Mouse (Mus musculus) megakaryocyte, embryonic 14.5 days (primary cell): ENCODE measurements around the gene Brsk1.

Source experiments
- FLI1 ChIP-seq: IDR thresholded peaks from 2 replicates; pipeline ENCODE4 v1.6.1; 2012; ENCODE audit warnings: low read length, inconsistent platforms, mixed read lengths
- GATA1 ChIP-seq: IDR thresholded peaks from 3 replicates; pipeline ENCODE4 v1.6.1; 2012; ENCODE audit warnings: mixed read lengths, low read length, inconsistent platforms, borderline replicate concordance

DNA sequence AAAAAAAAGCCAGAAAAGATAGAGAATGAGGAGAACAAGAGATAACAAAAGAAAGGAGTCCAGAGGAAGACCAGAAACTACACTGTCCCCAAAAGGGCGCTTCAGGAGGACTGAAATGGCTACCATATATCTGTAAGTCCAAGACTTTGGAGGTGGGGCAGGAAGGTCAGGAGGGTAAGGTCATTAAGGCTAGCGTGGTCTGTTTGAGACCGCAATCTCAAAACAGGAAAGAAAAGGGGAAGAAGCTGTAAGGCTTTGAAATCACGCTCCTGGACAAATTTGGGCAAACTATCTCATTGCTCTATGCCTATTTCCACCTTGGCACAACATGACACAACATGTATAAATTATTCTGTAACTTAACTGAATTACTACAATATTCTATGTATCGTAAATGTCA is 7.1 kb upstream of the Brsk1 start:
- TF ChIP-seq GATA1 (no peak), FLI1 (no peak)
